Mouse (Mus musculus): ENCODE results near the gene Cyp4f18.

DNA sequence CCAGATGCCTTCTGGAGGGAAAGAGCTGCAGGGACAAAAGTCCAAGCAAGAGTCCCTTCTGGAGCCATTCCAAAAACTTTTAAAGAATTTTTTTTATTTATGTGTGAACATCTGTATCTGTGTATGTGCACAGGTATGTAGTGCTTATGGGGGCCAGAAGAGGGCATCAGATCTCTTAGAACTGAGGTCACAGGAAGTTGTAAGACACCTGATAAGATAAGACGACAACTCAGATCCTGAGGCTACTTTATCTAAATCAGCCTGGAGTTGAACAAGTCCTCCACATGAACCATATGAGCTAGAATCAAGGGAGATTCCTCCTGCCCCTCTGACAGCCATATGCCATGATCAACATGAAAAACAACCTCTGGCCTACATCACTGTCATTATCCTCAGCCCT, 10.0 kb downstream of the Cyp4f18 start:
- no peak for TF ChIP-seq CTCF (IDR thresholded peaks at IDR 0.05; ENCODE audit: low read depth)
- TF ChIP-seq EP300 (optimal IDR thresholded peaks at IDR 0.05), result no peak
